Mouse (Mus musculus) embryonic facial prominence, embryonic 15.5 days (tissue): Measurements from ENCODE around the gene Sirt4. TPM values are rescaled to one million over a fixed set of nuclear protein-coding genes. Genes with fewer than 3 reads are reported as not detected.
"Not testable (repeated sequence)": the region's sequence is repeated elsewhere in the genome, so short reads cannot be mapped to it uniquely, and the experiment has no call there.

Experiments
- ATAC-seq: fragments of 200-750 bp; cut with Nextera tagmentation; 2 replicates; pipeline ENCODE4 v1.8.0; 2017; ENCODE audit warnings: low read depth, moderate TSS enrichment; ENCODE audit not compliant: insufficient number of reproducible peaks, low FRiP score, low TSS enrichment
- H3K27ac ChIP-seq: fragments of 300-500 bp; sonication (generic); replicated peaks from 2 replicates; pipeline ENCODE4 v1.5.1; 2015; ENCODE audit warnings: mild to moderate bottlenecking, inconsistent platforms
- H3K27me3 ChIP-seq: fragments of 300-500 bp; sonication (generic); 2 replicates; pipeline ENCODE4 v1.6.1; 2015; ENCODE audit warnings: inconsistent platforms
- H3K36me3 ChIP-seq: fragments of 300-500 bp; sonication (generic); 2 replicates; pipeline ENCODE4 v1.6.1; 2015; ENCODE audit warnings: mild to moderate bottlenecking, inconsistent platforms
- H3K4me1 ChIP-seq: fragments of 300-500 bp; sonication (generic); 2 replicates; pipeline ENCODE4 v1.6.1; 2015; ENCODE audit warnings: inconsistent platforms
- H3K4me2 ChIP-seq: fragments of 300-500 bp; sonication (generic); replicated peaks from 2 replicates; pipeline ENCODE4 v1.6.1; 2015; ENCODE audit warnings: mild to moderate bottlenecking, inconsistent platforms
- H3K4me3 ChIP-seq: fragments of 300-500 bp; sonication (generic); replicated peaks from 2 replicates; pipeline ENCODE4 v1.5.1; 2015; ENCODE audit warnings: mild to moderate bottlenecking, inconsistent platforms
- H3K9ac ChIP-seq: fragments of 300-500 bp; sonication (generic); 2 replicates; pipeline ENCODE4 v1.6.1; 2015; ENCODE audit warnings: inconsistent platforms
- H3K9me3 ChIP-seq: fragments of 300-500 bp; sonication (generic); replicated peaks from 2 replicates; pipeline ENCODE4 v1.6.1; 2016; ENCODE audit warnings: inconsistent platforms
- WGBS: fragments of 180-500 bp; shearing (Covaris S2); methylation state at CpG from one replicate; pipeline ENCODE4 v1.1.7; 2015; 5-methylcytosine and 5-hydroxymethylcytosine counted together
- polyA plus RNA-seq: library from polyadenylated mRNA; unstranded; fragments of >200 nt; fragmentation: Nextera tagmentation; extraction: Ambion mirVana; gene quantifications from 2 replicates; pipeline ENCODE4 v1.2.1, GENCODE M21; 2015

Sirt4 gene
- polyA plus RNA-seq, 1 experiment from 2014 or later, result 29.2 TPM

- no peak overlapping the region for H3K4me3 ChIP-seq
- no peak overlapping the region for H3K9ac ChIP-seq
- ATAC-seq, result no peak; the same call in 1 of the 2 replicates
- peak overlapping the region; percentile 34 for H3K4me2 ChIP-seq
- H3K27ac ChIP-seq, result peak overlapping the region; percentile 73
- no peaks in the 10 kb centered on the region for H3K27me3 ChIP-seq
- WGBS, result 7% methylated on average over 15 of the region's 15 CpGs
- peaks cover 75% of the 10 kb centered on the region for H3K4me1 ChIP-seq
- no peaks in the 10 kb centered on the region for H3K36me3 ChIP-seq
- no peaks in the 10 kb centered on the region for H3K9me3 ChIP-seq
Observed at GRCm38 (mm10) chr5:115523971-115524370, 39.4 kb upstream of the Sirt4 start.

DNA sequence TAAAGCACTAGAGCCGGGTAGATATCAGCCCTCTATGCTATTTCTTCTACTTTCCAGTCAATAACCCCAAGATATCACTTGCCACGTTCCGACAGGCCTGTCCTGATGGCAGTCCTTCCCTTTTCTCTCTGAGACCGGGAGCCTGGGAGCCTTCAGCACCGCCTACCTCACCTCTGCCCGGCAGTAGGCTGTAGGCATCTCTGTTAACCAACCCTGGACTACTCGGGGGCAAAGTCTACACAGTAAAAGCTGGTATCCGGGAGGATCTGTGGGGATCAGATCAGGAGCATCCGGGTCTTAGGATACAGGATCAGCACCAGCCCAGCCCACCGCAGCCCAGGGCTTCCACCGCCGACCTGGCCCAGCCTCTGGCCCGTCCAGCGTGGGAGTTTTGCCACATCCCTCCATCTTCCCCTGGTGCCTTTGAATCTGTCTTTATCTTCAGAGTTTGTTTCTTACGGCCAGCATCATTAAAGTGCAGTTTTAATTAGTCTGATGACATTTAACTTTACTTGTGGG is 38.5 kb upstream of the Sirt4 start:
- ATAC-seq, result no peak
- Histone ChIP-seq H3K36me3 (no peaks in the 10 kb centered on the region), H3K4me1 (peaks cover 68% of the 10 kb centered on the region), H3K4me2 (no peak overlapping the region), H3K4me3 (no peak overlapping the region), H3K9me3 (no peaks in the 10 kb centered on the region), H3K27me3 (no peaks in the 10 kb centered on the region), H3K9ac (no peak overlapping the region), H3K27ac (peak overlapping the region; percentile 76; the same call in 1 of the 2 replicates)
- 64% methylated on average over 15 of the region's 15 CpGs for WGBS

GRCm38 (mm10) chr5:115522531-115522930 is 38.0 kb upstream of the Sirt4 start:
- H3K27ac ChIP-seq, result peak overlapping the region; percentile 76; the same call in 1 of the 2 replicates
- 67% methylated on average over 4 of the region's 4 CpGs for WGBS
- no peak for ATAC-seq
- no peaks in the 10 kb centered on the region for H3K9me3 ChIP-seq
- no peak overlapping the region for H3K4me2 ChIP-seq
- H3K27me3 ChIP-seq, result no peaks in the 10 kb centered on the region
- peaks cover 68% of the 10 kb centered on the region for H3K4me1 ChIP-seq
- no peak overlapping the region for H3K4me3 ChIP-seq
- no peaks in the 10 kb centered on the region for H3K36me3 ChIP-seq
- H3K9ac ChIP-seq, result no peak overlapping the region

DNA sequence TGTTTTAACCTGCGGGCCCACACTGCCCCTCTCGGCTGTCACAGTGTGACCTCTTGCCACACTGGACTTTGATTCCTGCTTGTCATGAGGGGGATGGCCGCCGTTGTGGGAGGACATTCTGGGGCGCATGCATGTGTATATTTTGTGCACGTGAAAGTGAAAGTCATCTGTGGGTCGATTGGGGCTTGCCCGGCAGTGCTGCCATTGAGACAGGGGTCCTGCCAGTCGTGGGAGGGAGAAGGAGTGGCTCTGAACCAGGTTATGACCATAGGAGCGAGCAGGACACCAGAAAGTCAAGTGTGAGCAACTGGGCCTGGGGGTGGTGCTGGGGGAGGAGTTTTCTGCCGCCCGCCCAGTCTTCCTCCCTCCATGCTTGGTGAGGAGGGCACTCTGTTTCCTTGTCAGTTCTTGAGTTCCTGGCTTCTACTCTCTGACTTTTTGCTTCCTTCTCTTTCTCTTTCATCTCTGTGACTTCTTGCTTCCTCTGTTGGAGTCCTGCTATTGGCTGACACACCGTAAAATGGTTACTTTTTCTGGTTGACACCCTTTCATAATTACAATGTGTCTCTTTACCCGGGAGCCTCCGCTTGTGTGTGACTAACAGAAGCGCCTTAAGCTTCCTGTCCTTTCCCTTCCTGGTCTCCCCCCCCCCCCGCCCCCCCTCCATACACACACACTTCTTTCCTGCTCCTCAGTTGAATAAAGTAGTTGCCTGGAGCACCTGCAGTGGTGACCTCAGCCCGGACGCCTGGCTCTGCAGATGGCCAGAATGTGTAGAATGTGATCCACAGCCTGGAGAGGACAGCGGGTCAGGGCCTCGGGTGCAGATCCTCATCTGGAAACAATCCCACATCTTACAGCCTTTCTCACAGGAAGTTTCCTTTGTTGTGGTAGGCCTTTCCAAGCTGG is 37.3 kb upstream of the Sirt4 start:
- no peak overlapping the region for H3K4me3 ChIP-seq
- 46% methylated on average over 21 of the region's 21 CpGs for WGBS
- no peaks in the 10 kb centered on the region for H3K9me3 ChIP-seq
- H3K9ac ChIP-seq, result no peak overlapping the region
- peaks cover 71% of the 10 kb centered on the region for H3K4me1 ChIP-seq
- 0 out of 2 replicates have a peak overlapping the region, but pooled peaks have one; percentile 4 for H3K4me2 ChIP-seq
- ATAC-seq, result no peak
- H3K36me3 ChIP-seq, result no peaks in the 10 kb centered on the region
- no peaks in the 10 kb centered on the region for H3K27me3 ChIP-seq
- H3K27ac ChIP-seq, result peak overlapping the region; percentile 76

DNA sequence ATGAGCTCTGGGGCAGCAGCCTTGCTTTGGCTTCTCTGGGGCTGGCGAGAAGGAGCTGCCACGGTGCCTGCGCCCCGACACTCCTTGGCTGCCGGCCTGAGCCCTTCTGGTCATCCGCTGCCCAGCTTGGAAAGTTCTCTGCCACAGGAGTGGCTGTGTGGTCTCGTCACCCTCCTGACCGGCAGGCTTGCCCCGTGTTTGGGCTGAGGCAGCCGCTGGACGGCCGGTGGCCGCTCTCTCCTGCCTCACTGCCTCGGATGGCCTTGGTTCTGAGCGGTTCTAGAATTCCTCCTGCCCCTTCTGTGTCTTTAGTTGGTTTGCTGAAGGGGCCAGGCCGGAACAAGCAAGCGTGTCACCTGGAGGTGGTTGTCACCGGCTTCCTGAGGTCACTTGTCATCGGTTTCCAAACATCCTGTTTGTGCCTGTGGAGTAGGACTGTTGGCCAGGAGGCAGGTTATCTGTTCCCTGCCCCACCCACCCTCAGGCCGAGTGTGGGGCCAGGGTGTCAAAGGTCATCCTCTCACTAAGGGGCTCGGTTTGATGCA is 35.9 kb upstream of the Sirt4 start:
- WGBS, result 51% methylated on average over 21 of the region's 21 CpGs
- H3K4me2 ChIP-seq, result no peak overlapping the region
- no peak overlapping the region for H3K4me3 ChIP-seq
- H3K27ac ChIP-seq, result peak overlapping the region; percentile 25; the same call in 1 of the 2 replicates
- no peaks in the 10 kb centered on the region for H3K27me3 ChIP-seq
- H3K36me3 ChIP-seq, result no peaks in the 10 kb centered on the region
- peaks cover 65% of the 10 kb centered on the region for H3K4me1 ChIP-seq
- no peak for ATAC-seq
- H3K9me3 ChIP-seq, result no peaks in the 10 kb centered on the region
- no peak overlapping the region for H3K9ac ChIP-seq

- H3K36me3 ChIP-seq, result not testable (repeated sequence)
- peaks cover 66% of the 10 kb centered on the region for H3K4me1 ChIP-seq
Observed at GRCm38 (mm10) chr5:115518214-115518613, 33.7 kb upstream of the Sirt4 start.

DNA sequence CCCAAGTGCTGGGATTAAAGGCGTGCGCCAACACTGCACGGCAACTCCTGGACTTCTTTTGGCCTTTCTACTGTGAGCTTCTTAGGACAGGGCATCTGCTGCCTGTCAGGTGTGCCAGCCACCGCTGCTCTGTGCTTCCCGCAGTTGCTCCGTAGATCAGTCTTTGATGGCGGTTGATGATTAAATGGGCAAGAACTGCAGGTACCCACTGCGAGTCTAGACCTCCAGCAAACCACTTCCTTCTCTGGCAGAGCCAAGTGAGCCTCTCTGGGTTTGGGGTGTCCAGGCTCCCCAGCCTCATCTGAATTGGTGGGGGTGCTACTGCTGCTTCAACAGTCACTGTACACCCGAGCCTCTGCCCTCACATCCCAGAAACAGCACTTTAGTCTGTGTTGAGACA is 33.0 kb upstream of the Sirt4 start:
- 0 out of 2 replicates have a peak overlapping the region, but pooled peaks have one; percentile 92 for H3K27ac ChIP-seq

More at GRCm38 (mm10) chr5:115518214-115518613, 33.7 kb upstream of the Sirt4 start:
- not testable (repeated sequence) for H3K27me3 ChIP-seq, ATAC-seq, H3K4me3 ChIP-seq, H3K9me3 ChIP-seq, H3K4me2 ChIP-seq, H3K9ac ChIP-seq, H3K27ac ChIP-seq
- WGBS, result 95% methylated on average over 8 of the region's 8 CpGs

DNA sequence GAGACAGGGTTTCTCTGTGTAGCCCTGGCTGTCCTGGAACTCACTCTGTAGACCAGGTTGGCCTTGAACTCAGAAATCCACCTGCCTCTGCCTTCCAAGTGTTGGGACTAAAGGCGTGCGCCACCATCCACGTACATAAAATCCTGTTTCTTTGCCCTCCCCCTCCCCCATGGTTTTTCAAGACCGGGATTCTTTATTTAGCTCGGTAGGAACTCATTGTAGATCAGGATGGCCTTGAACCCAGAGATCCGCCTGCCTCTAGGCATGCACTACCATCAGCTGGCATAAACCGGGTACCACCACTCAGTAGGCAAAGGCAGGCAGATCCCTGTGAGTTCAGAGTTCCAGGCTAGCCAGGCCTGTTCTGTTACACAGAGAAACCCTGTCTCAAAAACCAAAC is 32.4 kb upstream of the Sirt4 start:
- Histone ChIP-seq H3K27ac (peak overlapping the region; percentile 92; the same call in 1 of the 2 replicates), H3K4me3 (no peak overlapping the region), H3K9ac (no peak overlapping the region), H3K9me3 (no peaks in the 10 kb centered on the region), H3K4me1 (peaks cover 60% of the 10 kb centered on the region), H3K36me3 (peaks cover 3% of the 10 kb centered on the region; the same call in 1 of the 2 replicates), H3K4me2 (no peak overlapping the region), H3K27me3 (no peaks in the 10 kb centered on the region)
- 88% methylated on average over 7 of the region's 7 CpGs for WGBS
- ATAC-seq, result no peak

More for the DNA sequence above, 33.0 kb upstream of the Sirt4 start:
- Histone ChIP-seq H3K4me1 (peaks cover 61% of the 10 kb centered on the region), H3K36me3 (peaks cover 3% of the 10 kb centered on the region; the same call in 1 of the 2 replicates), H3K4me3 (no peak overlapping the region), H3K27me3 (no peaks in the 10 kb centered on the region), H3K9ac (no peak overlapping the region), H3K4me2 (no peak overlapping the region), H3K9me3 (no peaks in the 10 kb centered on the region)
- no peak for ATAC-seq
- 83% methylated on average over 9 of the region's 9 CpGs for WGBS

GRCm38 (mm10) chr5:115516081-115516907 is 31.8 kb upstream of the Sirt4 start:
- 84% methylated on average over 32 of the region's 32 CpGs for WGBS
- Histone ChIP-seq H3K4me3 (no peak overlapping the region), H3K9ac (no peak overlapping the region), H3K36me3 (peaks cover 3% of the 10 kb centered on the region; the same call in 1 of the 2 replicates), H3K27me3 (no peaks in the 10 kb centered on the region), H3K4me2 (no peak overlapping the region), H3K4me1 (peaks cover 58% of the 10 kb centered on the region), H3K9me3 (no peaks in the 10 kb centered on the region), H3K27ac (peak overlapping the region; percentile 92)
- no peak for ATAC-seq

DNA sequence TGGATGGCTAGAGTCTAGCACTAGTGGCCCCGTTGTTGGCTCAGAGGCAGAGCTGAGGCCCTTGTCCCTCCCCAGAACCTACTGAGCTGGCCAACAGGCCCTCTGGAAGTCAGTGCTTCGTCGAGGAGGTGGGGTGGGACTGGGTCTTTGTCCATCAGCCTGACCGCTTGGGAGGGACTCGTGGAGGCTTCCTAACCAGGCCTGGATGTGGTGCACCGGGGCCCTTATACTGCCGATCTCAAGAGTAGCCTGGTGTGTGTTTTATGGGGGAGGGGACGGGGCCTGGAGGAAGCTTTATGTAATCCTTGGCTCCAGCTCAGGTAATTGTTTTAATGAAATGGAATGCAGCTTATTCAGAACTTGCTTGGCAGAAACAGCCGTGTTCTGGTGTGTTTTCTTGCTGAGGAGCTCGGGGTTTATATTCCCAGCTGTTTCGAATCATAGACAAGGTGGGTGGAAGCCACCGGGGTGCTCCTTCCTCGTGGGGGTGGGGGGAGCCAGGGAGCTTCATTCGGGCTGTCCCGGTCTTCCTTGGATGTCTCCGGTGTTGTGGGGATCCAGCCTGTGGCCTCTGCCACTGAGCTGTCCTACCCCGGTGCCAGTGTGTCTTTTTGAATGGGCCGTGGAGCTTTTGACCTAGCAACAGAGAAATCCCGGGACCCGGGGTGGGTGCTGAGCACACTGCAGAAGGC is 30.5 kb upstream of the Sirt4 start:
- H3K27me3 ChIP-seq, result no peaks in the 10 kb centered on the region
- peaks cover 3% of the 10 kb centered on the region; the same call in 1 of the 2 replicates for H3K36me3 ChIP-seq
- peaks cover 54% of the 10 kb centered on the region for H3K4me1 ChIP-seq
- H3K4me2 ChIP-seq, result peak overlapping the region; percentile 39
- H3K4me3 ChIP-seq, result peak overlapping the region; percentile 12; the same call in 1 of the 2 replicates
- peak; percentile 85 for ATAC-seq
- 17% methylated on average over 20 of the region's 20 CpGs for WGBS
- H3K9ac ChIP-seq, result no peak overlapping the region
- peak overlapping the region; percentile 92 for H3K27ac ChIP-seq
- no peaks in the 10 kb centered on the region for H3K9me3 ChIP-seq
